Mouse (Mus musculus): Measurements from ENCODE around the gene Cerk.

DNA sequence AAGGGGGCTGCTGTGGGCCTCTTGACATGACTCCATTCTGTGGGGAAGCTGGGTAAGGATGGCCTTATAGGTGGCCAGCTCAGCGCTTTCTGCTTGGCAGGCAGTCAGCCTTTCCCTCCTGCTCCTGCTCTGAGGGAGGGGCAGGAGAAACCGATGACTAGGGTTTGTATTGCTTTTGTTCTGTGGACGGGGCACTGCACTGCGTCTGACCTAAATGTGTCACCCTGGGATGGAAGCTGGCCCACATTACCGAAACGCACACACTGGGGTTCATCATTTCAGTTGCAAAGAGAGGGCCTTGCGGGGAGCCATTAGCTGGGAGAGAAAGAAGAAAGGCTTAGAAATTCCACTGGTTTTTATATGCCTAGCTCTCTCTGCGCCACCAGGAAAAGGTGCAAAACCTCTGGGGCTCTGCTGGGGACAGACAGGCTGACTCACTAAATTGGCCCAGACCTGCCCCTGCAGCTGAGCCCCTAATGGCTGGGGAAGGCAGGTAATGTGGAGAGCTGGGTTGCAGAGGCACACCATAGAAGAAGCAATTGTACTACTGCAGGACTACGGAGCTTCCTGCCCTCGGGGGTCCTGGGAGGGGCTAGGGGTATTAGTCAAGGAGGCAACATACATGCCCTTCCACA is 73.1 kb downstream of the Cerk start:
- no peak for TF ChIP-seq POLR2A (IDR thresholded peaks at IDR 0.05; ENCODE audit: borderline replicate concordance, control insufficient read depth, low read depth, low read length)
- TF ChIP-seq CTCF (IDR thresholded peaks at IDR 0.05; ENCODE audit: control insufficient read depth, insufficient read depth, low read length): no peak

Measured in bone marrow, adult 2 months (tissue).